Mouse (Mus musculus): Measurements from ENCODE around the gene Gm20388.

Gm20388 gene

GRCm38 (mm10) chr8:120044907-120045306 lies 134.3 kb downstream of the Gm20388 start:
- no peak for DNase-seq (ENCODE audit: low spot score in 2 of 2)

DNA sequence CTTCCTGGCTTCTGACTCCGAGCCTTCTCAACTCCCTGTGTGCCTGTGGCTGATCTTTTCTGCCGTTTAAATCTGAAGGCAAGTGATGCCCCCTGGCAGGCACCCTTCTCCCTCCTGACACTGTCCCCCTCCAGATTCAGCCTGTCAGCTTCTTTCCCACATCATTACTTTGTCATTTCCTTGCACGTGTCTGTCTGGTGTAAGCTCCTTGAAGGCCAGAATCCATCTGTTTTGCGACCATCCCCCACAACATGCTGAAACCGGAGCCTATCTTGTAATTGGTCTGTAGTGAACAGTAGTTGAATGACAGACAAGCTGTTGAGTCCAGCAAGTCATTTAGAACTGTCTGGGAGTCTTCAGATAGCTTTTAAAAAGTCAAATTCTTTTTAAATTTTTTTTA lies 134.8 kb downstream of the Gm20388 start:
- DNase-seq (ENCODE audit: low spot score in 2 of 2): no peak

- no peak for DNase-seq (ENCODE audit: low spot score in 2 of 2)
Measured at GRCm38 (mm10) chr8:120046258-120047020, 135.8 kb downstream of the Gm20388 start.

GRCm38 (mm10) chr8:120049949-120050348 lies 139.3 kb downstream of the Gm20388 start:
- peak in 1 of 2 experiments; percentile 47 for DNase-seq (ENCODE audit: low spot score in 2 of 2)

- DNase-seq (ENCODE audit: low spot score in 2 of 2): no peak
Measured at GRCm38 (mm10) chr8:120050376-120050775, 139.7 kb downstream of the Gm20388 start.

GRCm38 (mm10) chr8:120051006-120051405 lies 140.4 kb downstream of the Gm20388 start:
- no peak for DNase-seq (ENCODE audit: low spot score in 2 of 2)

DNA sequence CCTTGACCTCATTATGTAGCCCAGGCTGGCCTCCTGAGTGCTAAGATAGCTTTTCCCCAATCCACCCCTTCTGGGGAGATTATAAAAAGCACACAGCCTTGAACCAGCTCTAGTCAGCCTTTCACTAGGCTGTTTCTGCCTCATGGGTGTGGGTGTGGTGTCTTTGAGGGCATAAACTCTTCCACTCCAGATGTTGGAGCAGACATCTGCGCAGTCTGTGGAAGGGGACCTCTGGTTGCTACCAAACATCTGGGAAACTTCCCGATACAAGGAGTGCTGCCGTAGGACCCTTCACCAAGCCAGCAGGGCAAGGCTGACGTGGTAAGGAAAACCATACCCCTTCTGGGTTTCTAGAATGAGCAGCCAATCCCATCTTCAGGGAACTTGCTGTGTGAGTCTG lies 141.3 kb downstream of the Gm20388 start:
- DNase-seq (ENCODE audit: low spot score in 2 of 2): no peak

- no peak for DNase-seq (ENCODE audit: low spot score in 2 of 2)
Measured at GRCm38 (mm10) chr8:120052318-120052717, 141.7 kb downstream of the Gm20388 start.

DNA sequence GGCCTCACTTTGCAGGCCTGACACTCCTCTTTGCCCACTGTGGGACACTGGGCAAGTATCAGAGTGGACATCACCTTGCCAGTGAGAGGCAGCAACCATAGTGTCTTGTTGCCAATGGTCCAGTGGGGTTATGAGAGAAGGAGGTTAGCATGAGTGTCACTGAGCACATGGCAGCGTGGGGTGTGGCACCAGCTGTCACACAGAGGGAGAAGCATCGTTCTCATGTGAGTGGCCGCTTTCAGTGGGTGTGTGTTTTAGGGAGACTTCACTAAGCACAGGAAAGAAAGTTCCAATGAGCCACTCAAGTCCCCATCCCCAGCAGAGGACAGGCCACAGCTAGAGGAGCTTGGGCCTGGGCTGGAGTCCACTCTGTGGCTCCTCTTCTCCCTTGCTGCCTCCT lies 144.2 kb downstream of the Gm20388 start:
- DNase-seq (ENCODE audit: low spot score in 2 of 2): no peak

- no peak for DNase-seq (ENCODE audit: low spot score in 2 of 2)
Measured at GRCm38 (mm10) chr8:120057078-120057477, 146.4 kb downstream of the Gm20388 start.

- no peak for DNase-seq (ENCODE audit: low spot score in 2 of 2)
Measured at GRCm38 (mm10) chr8:120062742-120063141, 152.1 kb downstream of the Gm20388 start.

DNA sequence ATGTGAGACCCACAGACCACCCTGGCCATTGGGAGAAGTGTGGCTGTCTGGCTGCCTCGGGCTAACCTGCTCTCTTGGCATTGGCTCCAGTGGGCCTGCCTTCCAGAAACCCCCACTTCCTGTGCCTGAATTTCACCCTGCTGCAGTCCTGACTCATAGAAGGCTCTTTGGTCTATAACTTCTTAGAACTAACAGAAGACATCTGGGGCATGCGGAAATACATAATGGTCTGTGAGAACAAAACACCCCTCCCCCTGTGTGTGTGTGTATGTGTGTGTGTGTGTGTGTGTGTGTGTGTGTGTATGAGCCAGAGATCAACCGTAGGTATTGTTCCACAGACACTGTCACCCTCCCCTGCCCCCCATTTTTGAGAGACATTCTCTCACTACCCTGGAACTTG lies 152.7 kb downstream of the Gm20388 start:
- no peak for DNase-seq (ENCODE audit: low spot score in 2 of 2)

DNA sequence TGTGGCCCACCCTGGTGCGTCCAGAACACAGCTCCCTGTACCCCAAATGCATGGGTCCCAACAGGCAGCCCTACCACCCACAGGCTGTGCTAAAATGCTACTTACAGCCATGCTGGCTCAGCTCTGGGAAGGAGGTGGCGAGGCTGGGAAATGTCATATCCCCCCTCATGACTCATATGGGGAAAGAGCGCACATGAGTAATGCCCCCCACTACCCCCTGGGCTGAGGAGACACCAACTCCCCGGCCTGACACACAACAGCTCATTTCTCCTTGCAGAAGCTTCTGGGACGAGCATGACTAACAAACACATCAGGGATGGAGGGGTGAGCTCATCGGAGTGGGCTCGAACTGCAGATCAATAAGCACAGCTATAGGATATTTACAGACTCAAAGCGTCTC lies 155.0 kb downstream of the Gm20388 start:
- DNase-seq (ENCODE audit: low spot score in 2 of 2): no peak

DNA sequence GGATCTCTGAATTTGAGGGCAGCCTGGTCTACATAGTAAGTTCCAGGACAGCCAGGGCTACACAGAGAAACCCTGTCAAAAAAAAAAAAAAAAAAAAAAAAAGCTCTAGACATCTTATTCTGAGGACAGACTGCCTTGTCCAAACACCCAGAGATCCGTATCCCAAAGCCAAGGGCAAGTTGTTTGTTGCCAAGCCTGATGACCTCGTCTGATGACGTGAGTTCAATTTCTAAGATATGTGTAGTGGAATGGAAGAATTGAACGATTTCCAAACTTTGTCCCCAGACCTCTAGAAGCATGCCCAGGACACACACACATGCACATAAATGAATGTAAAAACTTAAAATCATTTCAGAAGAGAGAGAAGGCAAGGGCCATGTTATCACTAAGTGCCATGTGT lies 155.6 kb downstream of the Gm20388 start:
- DNase-seq (ENCODE audit: low spot score in 2 of 2): no peak

DNA sequence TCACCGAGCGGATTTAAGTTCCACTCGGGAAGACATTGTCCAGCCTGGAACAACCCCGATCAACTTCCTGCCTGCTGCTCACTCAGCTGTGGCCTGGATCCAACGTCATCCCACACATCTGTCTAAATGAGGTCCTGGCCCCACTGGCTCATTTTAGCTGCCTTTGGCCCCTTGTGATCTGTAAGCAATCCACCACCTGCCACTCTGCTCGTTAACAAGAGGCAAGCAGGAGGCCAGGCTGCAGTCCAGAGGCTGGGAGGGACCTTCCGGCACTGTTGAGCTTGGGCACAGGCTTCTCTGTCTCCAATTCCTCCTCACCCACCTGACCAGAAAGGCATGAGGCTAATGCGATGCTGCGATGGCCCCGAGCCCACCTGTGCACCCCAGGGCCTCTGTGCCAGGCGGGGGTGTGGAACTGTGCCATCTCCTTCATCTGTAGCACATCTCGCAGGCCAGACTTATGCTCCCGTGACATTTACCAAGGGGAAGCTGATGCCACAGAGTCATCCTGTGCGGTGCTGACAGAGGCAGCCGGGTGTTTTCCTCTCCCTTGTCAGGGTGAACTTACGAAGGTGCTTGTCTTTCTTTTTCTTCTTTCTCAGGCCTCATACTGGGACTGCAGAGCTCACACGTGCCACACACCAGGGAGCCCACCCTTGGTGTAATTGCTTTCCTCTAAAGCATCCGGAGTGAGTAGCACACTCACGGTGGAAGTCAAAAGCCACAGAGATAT lies 157.5 kb downstream of the Gm20388 start:
- no peak for DNase-seq (ENCODE audit: low spot score in 2 of 2)

DNA sequence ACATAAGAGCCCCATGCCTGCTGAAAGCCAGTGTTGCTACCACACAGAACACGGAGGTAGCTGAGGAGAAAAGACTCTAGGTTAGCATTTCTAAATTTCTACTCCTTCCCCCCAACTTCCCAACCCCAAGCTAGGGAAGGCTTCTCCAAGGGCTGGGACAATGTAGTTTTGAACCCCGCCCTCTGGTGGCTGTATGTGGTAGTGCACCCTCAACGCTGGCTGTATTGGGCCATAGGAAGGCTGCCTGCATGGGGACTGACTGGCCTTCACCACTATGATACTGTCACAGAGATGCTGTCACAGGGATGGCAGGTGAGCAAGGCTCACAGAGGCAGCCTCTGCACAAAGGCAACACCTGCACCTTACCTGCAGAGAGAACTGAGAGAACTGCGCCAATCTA lies 161.0 kb downstream of the Gm20388 start:
- peak; percentile 71 to 90 for DNase-seq (ENCODE audit: low spot score in 2 of 2)

GRCm38 (mm10) chr8:120072259-120072658 lies 161.6 kb downstream of the Gm20388 start:
- DNase-seq (ENCODE audit: low spot score in 2 of 2): no peak

- no peak for DNase-seq (ENCODE audit: low spot score in 2 of 2)
Measured at GRCm38 (mm10) chr8:120072827-120073226, 162.2 kb downstream of the Gm20388 start.

GRCm38 (mm10) chr8:120074516-120074915 lies 163.9 kb downstream of the Gm20388 start:
- DNase-seq (ENCODE audit: low spot score in 2 of 2): no peak

DNA sequence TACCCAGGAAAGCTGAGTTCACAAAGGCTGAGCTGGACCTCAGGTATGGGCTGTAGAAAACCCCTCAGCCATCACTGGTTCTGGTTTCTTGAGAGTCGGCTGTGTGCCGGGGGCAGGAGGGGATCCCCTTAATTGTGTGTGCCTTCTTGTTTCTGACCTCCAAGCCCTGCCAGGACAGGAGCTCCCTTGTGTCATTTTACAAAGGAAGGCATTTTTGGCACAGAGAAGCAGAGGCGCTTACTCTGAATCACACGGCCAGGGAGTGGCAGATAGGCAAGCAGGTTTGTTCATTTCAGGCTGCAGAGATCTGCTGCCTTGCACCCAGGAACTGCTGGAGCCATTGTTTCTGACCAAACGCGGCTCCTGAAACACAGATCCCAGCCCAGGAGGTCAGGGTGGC lies 164.7 kb downstream of the Gm20388 start:
- no peak for DNase-seq (ENCODE audit: low spot score in 2 of 2)

GRCm38 (mm10) chr8:120078080-120078479 lies 167.4 kb downstream of the Gm20388 start:
- peak; percentile 69 to 92 for DNase-seq (ENCODE audit: low spot score in 2 of 2)

DNA sequence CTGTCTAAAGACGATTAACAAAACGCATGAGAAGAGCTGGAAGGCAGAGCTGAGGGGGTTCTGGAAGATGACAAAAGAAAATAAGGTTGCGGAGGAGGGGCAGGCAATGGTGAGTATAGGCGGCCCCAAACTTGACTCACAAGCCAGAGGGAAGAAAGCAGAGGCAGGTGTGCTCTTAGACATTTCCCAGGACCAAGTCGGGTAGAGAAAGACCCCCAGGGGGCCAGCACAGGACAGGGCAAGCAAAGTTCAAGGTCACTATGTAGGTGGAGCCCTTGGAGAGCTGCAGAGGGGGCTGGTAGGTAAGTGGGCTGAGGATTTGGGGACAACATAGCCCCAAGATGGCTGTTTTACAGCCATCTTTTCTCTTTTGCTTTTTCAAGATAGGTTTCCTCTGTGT lies 168.7 kb downstream of the Gm20388 start:
- DNase-seq (ENCODE audit: low spot score in 2 of 2): no peak

GRCm38 (mm10) chr8:120083261-120083660 lies 172.6 kb downstream of the Gm20388 start:
- no peak for DNase-seq (ENCODE audit: low spot score in 2 of 2)
